Mouse (Mus musculus): Measurements from ENCODE around the gene Ubqlnl.

GRCm38 (mm10) chr7:104150456-104150855 lies at the start of gene Ubqlnl:
- no peak for TF ChIP-seq CTCF (IDR thresholded peaks at IDR 0.05 in 2 of 3, conservative IDR thresholded peaks at IDR 0.05 in 1 of 3; ENCODE audit: control insufficient read depth in 1 of 3, insufficient read depth in 1 of 3, low read depth in 2 of 3, low read length in 3 of 3, poor library complexity in 1 of 3, severe bottlenecking in 1 of 3)
- no peak for TF ChIP-seq NRF1 (IDR thresholded peaks at IDR 0.05; ENCODE audit: insufficient read depth, low read depth, low read length, poor library complexity, severe bottlenecking)
- no peak for TF ChIP-seq SMC3 (IDR thresholded peaks at IDR 0.05; ENCODE audit: low read depth, low read length)
- TF ChIP-seq TAL1 (IDR thresholded peaks at IDR 0.05; ENCODE audit: low read length): no peak
- TF ChIP-seq USF1 (IDR thresholded peaks at IDR 0.05; ENCODE audit: low read depth, low read length): no peak
- no peak for TF ChIP-seq RAD21 (IDR thresholded peaks at IDR 0.05; ENCODE audit: low read depth, low read length)
- no peak for TF ChIP-seq E2F4 (IDR thresholded peaks at IDR 0.05; ENCODE audit: borderline replicate concordance, low read depth, low read length)

Data from MEL (cell line).